Mouse (Mus musculus) left cerebral cortex, adult 9 months (tissue): Measurements from ENCODE around the gene Cox7a2l.

Experiments used
- DNase-seq, 2 experiments: peaks; one replicate each; pipeline ENCODE4 v3.0.0; 2022; ENCODE audit warnings: low spot score in 2 of 2

The Cox7a2l gene

GRCm38 (mm10) chr17:83453587-83453986, 63.5 kb downstream of the Cox7a2l start:
- DNase-seq = no peak

DNA sequence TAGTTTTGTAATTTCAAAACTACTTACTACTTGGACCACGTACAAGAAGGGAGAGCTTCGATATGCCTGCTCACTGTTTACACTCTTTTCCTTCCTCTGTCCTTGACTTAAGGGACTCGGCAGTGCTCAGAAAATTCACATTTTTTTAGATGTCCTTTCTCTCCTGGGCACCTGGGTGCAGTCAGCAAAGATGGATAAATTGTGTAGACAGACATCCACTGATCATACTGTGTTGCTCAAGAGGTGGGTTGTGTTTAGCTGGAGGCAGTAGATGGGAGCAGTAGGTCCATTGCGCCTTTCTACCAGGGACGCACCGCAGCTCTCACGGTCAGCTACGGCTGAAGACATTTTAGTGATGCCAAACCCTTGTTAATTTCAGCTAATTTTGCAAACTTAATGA, 64.7 kb downstream of the Cox7a2l start:
- DNase-seq = no peak
